Mouse (Mus musculus) T-cell, adult 2 months (primary cell): ENCODE results near the gene Phb2.

Experiments
- DNase-seq: peaks from one replicate; pipeline ENCODE4 v3.0.0; 2022; ENCODE audit warnings: low spot score

The Phb2 gene

DNA sequence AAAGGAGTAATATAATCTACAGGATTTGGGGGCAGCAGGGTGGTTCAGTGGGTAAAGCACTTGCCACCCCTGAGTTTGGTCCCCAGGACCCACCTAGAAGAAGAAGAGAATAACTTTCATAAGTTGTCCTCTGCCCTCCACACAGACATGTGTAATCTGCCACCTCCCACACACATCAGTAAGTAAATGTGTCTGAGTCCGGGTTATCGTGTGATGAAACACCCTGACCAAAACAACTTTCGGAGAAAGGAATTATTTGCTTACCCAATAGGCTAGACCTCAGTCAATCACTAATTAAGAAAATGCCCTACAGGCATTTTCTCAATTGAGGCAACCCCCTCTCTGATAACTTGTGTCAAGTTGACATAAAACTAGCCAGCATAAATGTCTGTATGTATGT is 21.6 kb upstream of the Phb2 start:
- DNase-seq, result no peak

DNA sequence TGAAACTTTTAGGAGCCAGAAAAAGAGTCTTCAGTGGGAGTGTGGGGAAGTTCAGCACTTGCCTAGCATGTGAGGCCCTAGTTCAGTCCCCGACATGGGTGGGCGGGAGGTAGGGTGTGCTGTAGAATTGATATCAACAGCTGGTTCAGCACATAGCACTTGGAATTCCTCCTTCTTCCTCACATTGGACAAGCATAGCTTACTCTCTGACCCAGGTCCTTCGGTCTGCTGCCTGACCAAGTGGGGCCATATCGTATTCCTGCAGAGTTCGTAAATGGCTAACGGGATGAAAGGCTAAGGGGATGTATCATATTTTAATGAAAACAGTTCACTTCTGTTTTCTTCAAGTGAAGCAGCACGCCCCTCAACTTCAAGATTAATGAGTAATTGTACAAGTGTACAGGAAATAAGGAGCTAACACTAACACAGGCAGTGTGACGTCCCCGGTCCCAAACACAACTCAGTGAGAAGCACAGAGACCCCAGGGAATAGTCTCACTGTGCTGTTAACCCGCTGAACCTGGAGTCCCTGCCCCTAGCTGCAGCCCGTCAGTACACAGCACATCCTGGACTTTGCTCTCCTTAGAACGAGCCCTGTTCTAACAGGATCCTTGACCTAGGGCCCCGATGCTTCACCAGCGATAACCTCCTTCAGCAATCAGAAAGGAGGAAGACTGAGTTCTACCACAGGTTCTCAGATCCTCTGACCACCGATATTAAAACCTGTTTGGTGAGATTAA is 18.7 kb upstream of the Phb2 start:
- DNase-seq, result no peak

DNA sequence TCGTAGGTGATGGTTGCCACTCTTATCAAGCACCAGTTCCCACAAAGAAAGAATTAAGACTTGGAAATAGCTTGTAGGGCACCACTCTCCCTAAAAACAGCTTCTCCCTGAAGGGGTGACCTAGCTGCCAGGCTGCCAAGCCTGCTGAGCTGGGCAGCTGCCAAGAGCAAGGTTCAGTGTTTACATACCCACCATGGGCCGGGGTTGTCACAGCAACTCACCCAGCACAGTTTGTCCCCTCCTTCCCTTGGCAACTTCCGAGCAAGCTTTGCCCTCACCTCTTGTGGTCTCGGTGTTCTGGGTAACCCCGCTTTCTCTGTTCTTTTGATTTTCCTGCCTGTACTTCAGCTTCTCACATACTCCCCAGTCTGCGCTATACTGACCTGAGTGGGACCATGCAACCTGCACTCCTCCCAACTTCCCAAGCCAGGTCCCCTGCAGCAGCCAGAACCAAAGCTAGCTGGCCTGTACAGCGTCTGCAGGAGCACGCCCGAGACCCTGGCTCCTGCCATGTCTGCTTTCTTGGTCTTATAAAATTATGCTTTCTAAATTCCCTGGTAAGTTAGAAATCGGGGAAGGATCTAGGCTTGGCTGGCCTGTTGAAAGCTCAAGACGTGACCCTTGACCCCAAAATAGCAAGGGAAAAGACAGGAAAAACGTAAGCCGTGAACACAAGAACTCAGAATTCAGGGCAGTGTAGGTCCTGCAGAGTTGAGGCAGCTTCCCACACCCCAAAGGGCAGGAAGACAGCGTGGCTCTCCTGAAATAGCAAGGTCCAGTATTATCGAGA is 17.8 kb upstream of the Phb2 start:
- peak; percentile 85 for DNase-seq

DNA sequence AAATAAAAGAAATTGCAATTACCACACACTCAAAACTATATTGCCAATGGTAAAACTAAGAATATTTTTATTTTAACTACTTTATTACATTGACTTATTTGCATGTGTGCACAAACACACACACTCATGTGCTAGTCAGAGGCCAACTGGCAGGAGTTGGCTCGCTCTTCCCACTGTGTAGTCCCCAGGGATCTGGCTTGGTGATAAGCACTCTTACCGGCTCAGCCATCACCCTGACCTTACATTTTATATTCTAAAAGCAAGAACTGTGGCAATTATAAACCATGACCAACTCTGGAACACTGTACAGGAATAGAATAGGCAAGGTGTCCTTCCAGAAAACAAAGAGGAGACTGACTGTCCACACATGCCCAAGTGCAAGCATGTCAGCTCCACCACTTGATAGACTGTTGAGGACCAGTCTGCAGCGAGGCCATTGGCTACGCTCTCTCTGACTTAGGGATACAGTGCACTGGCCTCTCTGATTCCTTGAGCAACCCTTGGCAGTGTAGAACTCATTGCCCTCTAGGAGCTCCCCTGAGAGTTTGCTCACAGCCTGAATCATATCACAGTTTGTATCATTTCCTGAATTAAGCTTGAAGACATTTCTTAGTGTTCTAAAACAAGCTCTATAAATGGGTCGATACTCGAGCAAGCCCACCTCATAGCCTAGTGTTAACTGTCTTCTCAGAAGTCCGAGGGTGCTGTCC is 15.5 kb upstream of the Phb2 start:
- no peak for DNase-seq

DNA sequence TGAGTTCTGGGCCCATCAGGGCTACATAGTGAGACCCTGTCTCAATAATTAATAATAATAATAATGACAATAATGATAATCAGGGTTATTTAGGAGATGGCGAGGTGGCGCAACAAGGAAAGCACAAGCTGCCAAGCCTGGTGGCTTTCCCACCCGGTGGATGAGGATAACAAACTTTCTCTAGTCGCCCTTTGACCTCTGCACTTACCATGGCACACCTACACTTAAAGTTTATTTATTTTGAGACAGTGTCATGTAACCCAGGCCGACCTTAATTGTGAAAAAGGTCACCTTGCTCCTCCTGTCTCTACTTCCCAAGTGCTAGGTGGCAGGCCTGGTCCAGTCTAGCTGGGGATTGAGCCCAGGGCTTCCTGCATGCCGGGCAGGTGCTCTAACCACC is 13.4 kb upstream of the Phb2 start:
- no peak for DNase-seq

DNA sequence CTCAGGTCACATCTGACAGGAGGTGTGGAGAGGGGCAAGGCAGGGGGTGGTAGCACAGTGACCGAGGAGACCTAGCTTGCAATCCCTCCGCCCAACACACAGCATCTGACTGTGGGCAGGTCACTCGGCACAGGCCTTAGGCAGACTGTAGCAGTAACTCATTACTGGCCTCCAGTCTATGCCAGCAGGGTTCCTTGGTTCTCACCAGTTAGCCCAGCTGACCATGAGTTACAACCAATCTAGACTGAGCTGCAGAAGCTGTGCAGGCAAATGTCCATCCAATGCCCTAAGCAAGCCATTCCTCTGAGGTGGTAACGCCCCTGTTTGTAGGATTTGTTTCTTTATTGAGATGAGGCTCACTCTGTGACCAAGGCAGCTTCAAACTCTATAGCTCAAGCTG is 12.8 kb upstream of the Phb2 start:
- no peak for DNase-seq

DNA sequence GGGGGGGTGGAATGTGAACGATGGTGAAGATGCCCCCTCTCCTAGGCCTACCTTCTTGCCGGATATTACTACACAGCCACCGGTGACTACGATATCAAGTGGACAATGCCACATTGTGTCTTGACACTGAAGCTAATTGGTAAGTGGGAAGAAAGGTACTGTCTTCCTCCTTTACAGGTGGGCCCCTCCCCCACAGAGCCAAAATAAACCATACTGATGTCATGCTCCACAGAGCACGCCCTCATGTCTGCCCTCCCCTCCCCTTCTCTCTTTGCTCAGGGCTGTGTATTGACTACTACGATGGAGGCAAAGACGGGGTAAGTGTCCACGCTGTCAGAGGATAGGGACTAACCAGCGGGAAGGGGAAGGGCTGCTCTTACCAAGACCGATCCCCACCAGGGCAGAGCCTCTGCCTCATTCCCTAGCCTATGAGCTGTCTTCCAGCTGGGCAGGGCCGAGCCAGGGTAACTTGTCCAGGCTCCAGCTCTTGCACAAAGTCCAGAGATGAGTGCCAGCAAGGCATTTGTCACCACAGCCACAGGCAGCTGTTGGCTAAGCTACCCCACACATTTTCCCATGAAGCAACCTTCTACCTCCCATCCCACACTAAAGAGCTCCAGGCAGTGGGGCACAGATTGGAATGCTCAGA is 12.1 kb upstream of the Phb2 start:
- DNase-seq, result no peak

DNA sequence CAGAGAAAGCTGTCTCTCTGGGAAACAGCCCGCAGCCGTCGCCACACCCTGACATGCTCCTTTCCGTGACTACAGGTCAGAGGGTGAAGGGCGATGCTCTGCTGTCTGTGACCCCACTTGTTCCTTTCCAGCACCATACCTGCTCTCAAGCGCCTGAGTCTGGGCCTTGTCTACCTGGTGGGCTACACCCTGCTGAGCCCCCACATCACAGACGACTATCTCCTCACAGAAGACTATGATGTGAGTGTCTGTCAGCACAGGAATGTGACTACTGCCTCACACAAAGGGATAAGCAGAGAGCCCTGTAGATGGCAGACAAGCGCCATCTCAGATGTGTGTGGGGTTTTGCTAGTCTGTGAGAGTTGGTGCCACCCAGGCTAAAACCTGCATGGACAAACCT is 10.8 kb upstream of the Phb2 start:
- DNase-seq, result peak; percentile 41

DNA sequence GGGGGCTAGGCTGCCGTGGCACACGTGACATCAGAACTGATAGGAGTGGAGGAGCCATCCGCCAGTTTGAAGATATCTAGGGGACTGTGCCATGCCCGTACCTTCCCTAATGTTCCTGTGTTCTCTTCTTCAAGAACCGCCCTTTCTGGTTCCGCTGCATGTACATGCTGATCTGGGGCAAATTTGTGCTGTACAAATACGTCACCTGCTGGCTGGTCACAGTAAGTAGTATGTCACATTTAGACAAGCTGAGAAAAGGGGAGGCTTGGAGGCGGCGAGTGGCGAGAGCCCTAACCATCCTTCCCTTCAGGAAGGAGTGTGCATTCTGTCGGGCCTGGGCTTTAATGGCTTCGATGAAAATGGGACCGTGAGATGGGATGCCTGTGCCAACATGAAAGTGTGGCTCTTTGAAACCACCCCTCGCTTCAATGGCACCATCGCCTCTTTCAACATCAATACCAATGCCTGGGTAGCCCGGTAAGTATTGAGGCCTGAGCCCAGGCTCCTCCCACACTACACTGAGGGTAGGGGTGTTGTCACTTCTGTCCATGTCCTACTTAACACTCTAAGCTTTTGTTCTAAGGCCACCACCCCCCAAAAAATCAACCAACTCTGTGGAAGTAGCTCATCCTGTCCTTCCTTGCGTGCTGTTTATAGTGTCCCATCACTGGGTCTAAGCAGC is 9.9 kb upstream of the Phb2 start:
- no peak for DNase-seq

DNA sequence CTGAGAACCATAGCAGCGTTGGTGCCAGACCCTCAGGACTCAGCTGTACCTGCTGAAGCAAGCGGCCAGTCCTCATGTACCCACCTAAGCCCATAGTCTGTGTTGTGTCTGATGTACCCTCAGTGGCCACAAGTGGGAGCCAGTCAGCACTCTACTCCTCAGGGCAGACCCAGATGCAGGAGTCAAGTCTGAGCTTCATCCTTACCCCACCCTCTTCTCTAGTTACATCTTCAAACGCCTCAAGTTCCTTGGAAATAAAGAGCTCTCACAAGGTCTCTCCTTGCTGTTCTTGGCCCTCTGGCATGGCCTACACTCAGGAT is 9.4 kb upstream of the Phb2 start:
- DNase-seq, result peak; percentile 80

DNA sequence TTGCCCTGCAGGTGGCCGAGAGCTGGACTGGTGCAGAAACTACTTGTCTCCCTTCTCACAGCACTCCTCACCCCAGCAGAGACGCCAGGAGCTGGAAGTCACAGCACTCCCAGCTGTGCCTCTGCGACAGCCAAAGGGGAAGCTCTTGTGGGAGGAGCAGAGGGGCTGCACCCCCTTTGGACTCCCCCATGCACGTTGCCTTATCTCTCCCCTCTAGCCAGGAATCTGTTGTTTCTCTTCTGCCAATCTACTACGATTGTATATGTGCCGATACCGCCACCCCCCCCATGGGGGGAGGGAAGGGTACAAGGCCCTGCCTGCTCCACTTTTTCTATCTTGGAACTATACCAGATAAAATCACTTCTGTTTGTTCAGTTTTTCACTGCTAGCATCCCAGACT is 8.3 kb upstream of the Phb2 start:
- no peak for DNase-seq

DNA sequence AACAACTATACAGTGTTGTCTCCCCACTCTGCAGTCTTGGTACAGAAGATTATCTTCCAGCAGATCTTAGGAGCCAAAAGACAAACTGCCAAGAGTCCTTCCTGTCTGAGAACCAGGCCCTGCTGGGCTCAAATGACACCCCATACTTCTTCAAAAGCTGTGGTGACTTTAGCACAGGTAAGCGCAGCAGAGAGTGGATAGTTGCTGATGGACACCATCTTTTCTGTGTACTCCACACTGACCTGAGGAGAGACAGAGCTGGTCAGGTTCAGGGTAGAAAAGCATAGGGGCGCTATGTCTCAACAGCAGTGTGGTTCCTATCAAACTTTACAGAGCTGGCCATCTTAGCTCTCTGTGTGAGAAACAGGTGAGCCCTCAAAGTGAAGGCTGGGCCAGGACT is 7.7 kb upstream of the Phb2 start:
- DNase-seq, result no peak

DNA sequence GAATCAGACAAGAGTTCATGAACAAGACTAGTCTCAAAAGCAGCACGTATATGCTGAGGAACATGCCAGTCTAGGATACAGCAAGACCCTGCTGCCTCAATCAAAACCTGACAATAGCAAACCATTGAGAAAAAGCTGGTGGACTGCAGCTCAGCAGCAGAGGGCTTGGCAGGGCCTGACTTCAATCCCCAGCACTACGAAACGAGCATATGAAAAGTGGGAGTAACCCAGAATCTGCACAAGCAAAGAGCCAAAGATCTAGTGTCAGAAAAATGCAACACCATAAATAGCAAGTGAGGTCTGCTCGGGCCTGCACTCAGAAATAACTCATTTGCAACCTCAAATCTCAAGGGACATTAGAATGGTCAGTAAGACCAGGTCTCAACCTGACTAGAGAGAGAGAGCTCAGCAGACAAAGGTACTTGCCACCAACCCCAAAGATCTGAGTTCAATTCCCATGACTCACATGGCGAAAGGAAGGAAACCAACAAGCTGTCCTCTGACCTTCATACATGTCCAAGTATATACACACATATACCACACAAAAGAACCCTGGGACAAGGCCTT is 6.0 kb upstream of the Phb2 start:
- no peak for DNase-seq

DNA sequence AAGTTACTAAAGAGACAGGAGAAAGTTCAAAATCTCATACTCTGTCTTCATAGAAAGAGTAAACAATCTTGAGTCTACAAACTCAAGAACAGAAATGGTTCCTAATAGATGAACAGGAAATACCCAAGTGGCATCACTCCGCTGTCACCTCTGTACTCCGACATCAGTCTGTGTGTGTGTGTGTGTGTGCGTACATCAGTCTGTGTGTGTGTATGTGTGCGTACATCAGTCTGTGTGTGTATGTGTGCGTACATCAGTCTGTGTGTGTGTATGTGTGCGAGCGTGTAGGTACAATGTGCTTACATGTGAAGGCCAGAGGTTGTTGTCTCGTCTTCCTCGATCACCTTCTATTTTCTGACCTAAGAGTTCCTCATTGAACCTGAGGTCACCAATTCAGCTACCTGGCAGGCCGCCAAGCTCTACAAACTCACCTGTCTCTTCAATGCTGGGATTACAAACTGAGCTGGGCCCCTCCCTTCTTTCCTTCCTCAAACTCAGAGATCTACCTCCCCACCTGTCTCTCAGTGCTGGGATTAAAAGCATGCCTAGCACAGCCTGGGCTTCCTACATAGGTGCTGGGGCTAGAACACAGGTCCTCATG is 3.7 kb upstream of the Phb2 start:
- DNase-seq, result no peak

DNA sequence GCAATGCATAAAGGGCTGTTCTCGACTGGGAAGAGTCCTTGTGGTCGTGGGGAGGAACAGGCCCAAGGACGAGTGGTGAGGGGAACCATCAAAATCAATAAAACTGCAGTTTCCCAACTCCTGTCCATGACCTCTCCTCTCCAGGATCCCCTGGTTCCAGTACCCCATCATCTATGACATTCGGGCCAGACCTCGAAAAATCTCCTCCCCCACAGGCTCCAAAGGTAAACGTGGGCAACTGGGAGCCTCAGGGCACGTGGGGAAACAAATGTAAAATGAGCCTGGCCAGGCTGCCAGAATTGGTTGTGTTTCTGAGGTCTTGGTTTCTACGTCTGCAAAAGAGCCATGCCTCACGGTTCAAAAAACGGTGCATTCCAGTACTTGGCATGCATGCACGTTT is 782 bp downstream of the Phb2 start:
- no peak for DNase-seq

DNA sequence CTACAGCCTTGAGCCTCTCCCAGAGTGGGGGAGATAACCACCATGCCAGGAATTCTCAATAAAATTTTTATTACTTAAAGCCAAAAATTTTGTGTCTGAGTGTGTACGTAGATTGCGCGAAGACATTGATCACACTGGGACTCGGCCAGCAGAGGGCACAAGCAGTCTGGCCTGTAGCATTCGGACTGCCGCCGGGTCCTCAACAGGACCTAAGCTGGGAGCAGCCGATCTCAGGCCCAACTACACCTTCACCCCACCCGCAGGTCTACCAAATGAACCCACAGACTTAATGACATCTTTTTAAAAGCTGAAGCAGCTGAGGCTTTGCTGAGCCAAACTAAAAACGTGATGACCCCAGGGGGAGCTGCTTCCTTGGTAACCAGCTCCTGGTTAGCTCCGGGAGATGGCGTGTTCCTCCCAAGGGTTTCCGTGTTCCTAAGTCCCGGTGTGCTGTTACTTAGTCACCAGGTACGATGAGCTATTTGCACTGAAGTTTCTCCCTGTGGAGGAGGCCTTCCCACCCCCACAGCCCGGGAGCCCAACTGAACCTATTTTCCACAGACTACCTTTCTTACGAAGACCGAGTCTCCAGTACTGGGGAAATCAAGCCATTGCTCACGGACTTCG is 4.8 kb downstream of the Phb2 start:
- DNase-seq, result peak; percentile 41

DNA sequence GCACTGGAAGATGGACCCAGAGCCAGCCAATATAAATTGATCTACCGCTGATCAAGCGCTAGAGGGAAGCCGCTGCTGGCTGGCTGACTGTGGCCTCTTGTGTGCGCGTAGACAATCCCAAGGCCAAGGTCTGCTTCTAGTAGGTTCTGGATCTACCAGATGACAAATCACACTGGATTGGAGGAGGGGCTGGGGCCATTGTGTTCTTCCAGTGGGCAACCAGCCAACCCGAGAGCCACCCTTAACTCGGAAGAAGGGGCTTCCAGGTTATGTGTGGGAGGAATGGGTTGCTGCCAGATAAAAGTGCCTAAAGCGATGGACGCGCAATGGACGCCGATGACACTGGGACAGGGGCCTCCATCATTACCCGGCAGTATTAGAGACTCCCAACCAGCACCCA is 5.8 kb downstream of the Phb2 start:
- no peak for DNase-seq

DNA sequence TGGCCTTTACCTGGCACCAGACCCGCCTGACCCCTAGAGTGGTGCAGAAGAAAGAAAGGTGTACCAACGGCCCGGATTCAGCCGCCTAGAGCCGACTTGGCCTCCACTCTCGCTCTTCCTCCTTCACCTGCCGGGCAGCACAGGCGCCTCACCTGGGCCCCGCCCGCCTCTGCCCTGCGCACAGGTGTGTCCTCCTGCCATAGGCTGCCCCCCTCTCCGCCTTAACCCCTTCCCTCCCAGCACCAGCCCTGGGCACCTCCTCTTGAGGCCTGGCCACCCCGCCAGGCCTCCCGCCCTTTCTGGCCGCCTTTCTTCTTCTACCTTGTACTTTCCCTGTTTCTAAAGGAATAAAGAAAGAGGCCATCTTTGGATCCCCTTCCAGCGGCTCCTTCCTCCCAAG is 6.6 kb downstream of the Phb2 start:
- no peak for DNase-seq

DNA sequence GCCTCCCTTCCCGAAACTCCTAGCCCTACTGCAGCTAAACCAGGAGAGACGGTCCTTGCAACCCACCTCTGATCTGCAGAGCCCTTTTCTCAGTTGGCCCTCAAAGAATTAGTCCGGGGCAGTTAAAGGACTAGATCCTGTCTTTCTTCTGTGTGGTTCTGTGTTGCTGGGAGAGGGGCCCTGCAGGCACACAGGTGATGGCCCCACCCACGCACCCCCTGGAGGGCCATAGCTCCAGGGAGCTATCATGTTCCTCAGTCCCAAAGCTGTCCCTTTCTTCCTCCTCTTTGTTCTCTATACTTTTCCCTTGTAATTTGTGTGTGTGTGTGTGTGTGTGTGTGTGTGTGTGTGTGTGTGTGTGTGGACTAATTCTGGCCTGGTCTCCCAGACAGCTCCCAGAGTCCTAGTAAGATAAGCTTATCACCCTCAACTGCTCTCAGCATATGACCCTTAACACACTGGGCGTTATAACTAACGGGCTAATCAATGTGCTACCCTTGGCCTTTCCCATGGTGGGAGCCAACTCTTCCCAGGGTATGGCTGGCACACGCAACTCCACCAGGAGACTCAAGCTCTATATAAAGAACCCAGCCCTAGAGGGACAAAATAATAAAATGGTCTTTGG is 7.3 kb downstream of the Phb2 start:
- DNase-seq, result no peak

DNA sequence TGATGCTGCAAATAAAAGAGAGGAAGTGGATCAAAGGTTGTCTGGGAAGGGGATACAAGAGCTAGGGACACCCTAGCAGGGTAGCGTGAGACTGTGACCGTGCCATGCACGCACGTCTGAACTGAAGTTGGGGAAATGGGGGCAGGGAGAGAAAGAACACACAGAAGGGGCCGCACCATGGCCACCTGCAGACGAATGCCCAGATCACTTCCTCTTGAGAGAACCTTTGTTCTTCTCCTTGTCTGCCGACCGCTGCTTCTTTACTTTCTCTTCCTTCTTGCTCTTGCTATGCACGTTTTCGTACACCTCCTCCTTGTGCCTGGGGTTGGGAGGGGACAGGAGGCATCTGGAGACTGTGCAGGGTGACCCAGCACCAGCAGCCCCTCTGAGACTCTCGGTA is 8.8 kb downstream of the Phb2 start:
- peak; percentile 18 for DNase-seq
